Mouse (Mus musculus): ENCODE measurements around the gene Panx2. TPM values are rescaled to one million over a fixed set of nuclear protein-coding genes. Genes with fewer than 3 reads are reported as not detected.

Panx2 gene
- total and polyA plus RNA-seq, 3 experiments = not detected

GRCm38 (mm10) chr15:89102646-89103045, 43.1 kb downstream of the Panx2 start:
- dilution Hi-C loops (cut with MboI; ENCODE audit: extremely low pct_ligation_motif_present, extremely low pct_unique_long_range_greater_than_20kb, low sequenced_read_pairs) (no loop called here), in situ Hi-C loops (cut with MboI; ENCODE audit: low pct_ligation_motif_present, low pct_unique_long_range_greater_than_20kb, low sequenced_read_pairs) (loop anchor here (25.0 kb wide), 1 partner anchor 260 kb away; the partner anchor contains the start of genes Lmf2, Ncaph2 and Sco2)
- H3K9me3 ChIP-seq (replicated peaks; ENCODE audit: low read length) = no peaks in the 10 kb centered on the region
- no peak overlapping the region for H3K27ac ChIP-seq (ENCODE audit: insufficient read depth, low read depth)
- no peaks in the 10 kb centered on the region for H3K79me2 ChIP-seq (replicated peaks; ENCODE audit: control insufficient read depth, extremely low read depth, insufficient read depth, poor library complexity, severe bottlenecking)
- no peak overlapping the region for H3K4me2 ChIP-seq (ENCODE audit: insufficient read depth, low read depth, poor library complexity, severe bottlenecking)
- H3K36me3 ChIP-seq (replicated peaks in 1 of 2; ENCODE audit: control insufficient read depth in 1 of 2, insufficient read depth in 1 of 2, low read length in 1 of 2) = peaks cover 92 to 98% of the 10 kb centered on the region in 2 experiments
- no peak for TF ChIP-seq IRF4 (IDR thresholded peaks at IDR 0.05; ENCODE audit: low read depth, low read length)
- no peak for TF ChIP-seq JUND (conservative IDR thresholded peaks at IDR 0.05; ENCODE audit: low read depth, low read length)
- no peak for TF ChIP-seq SIN3A (IDR thresholded peaks at IDR 0.05; ENCODE audit: low read length)
- no peak for TF ChIP-seq MAFK (IDR thresholded peaks at IDR 0.05; ENCODE audit: insufficient replicate concordance, low read length)
- no peak overlapping the region for H3K9ac ChIP-seq (ENCODE audit: insufficient read depth, low read depth)
- H3K4me3 ChIP-seq (replicated peaks in 1 of 3; ENCODE audit: low read depth in 2 of 3, low read length in 2 of 3, poor library complexity in 1 of 3) = no peak overlapping the region
- no peaks in the 10 kb centered on the region for H3K27me3 ChIP-seq (replicated peaks)
- no peaks in the 10 kb centered on the region for H3K4me1 ChIP-seq (ENCODE audit: control insufficient read depth in 1 of 2, insufficient read depth in 2 of 2)
- DNase-seq (ENCODE audit: extremely low read depth) = no peak

- Histone ChIP-seq H3K27me3 (replicated peaks) (no peaks in the 10 kb centered on the region), H3K9me3 (replicated peaks; ENCODE audit: low read length) (no peaks in the 10 kb centered on the region), H3K4me1 (ENCODE audit: control insufficient read depth in 1 of 2, insufficient read depth in 2 of 2) (no peaks in the 10 kb centered on the region), H3K4me2 (ENCODE audit: insufficient read depth, low read depth, poor library complexity, severe bottlenecking) (no peak overlapping the region), H3K36me3 (replicated peaks in 1 of 2; ENCODE audit: control insufficient read depth in 1 of 2, insufficient read depth in 1 of 2, low read length in 1 of 2) (peaks cover 92 to 99% of the 10 kb centered on the region in 2 experiments), H3K4me3 (replicated peaks in 1 of 3; ENCODE audit: low read depth in 2 of 3, low read length in 2 of 3, poor library complexity in 1 of 3) (no peak overlapping the region), H3K79me2 (replicated peaks; ENCODE audit: control insufficient read depth, extremely low read depth, insufficient read depth, poor library complexity, severe bottlenecking) (no peaks in the 10 kb centered on the region), H3K9ac (ENCODE audit: insufficient read depth, low read depth) (no peak overlapping the region), H3K27ac (ENCODE audit: insufficient read depth, low read depth) (no peak overlapping the region)
- TF ChIP-seq RCOR1 (conservative IDR thresholded peaks at IDR 0.05; ENCODE audit: low read depth, low read length) (no peak), ZNF384 (IDR thresholded peaks at IDR 0.05; ENCODE audit: low read depth, low read length) (no peak)
- dilution Hi-C loops (cut with MboI; ENCODE audit: extremely low pct_ligation_motif_present, extremely low pct_unique_long_range_greater_than_20kb, low sequenced_read_pairs) = no loop called here
- DNase-seq (ENCODE audit: extremely low read depth) = no peak
- in situ Hi-C loops (cut with MboI; ENCODE audit: low pct_ligation_motif_present, low pct_unique_long_range_greater_than_20kb, low sequenced_read_pairs) = loop anchor here (25.0 kb wide), 1 partner anchor 258 kb away; the partner anchor contains the start of genes Lmf2, Ncaph2 and Sco2
These were observed 44.4 kb downstream of the Panx2 start for GRCm38 (mm10) chr15:89103921-89104320.

GRCm38 (mm10) chr15:89104425-89104824, 44.9 kb downstream of the Panx2 start:
- Histone ChIP-seq H3K4me3 (replicated peaks in 1 of 3; ENCODE audit: low read depth in 2 of 3, low read length in 2 of 3, poor library complexity in 1 of 3) (no peak overlapping the region), H3K79me2 (replicated peaks; ENCODE audit: control insufficient read depth, extremely low read depth, insufficient read depth, poor library complexity, severe bottlenecking) (no peaks in the 10 kb centered on the region), H3K27me3 (replicated peaks) (no peaks in the 10 kb centered on the region), H3K4me2 (ENCODE audit: insufficient read depth, low read depth, poor library complexity, severe bottlenecking) (no peak overlapping the region), H3K27ac (ENCODE audit: insufficient read depth, low read depth) (no peak overlapping the region), H3K9me3 (replicated peaks; ENCODE audit: low read length) (no peaks in the 10 kb centered on the region), H3K36me3 (replicated peaks in 1 of 2; ENCODE audit: control insufficient read depth in 1 of 2, insufficient read depth in 1 of 2, low read length in 1 of 2) (peaks cover 91 to 99% of the 10 kb centered on the region in 2 experiments), H3K9ac (ENCODE audit: insufficient read depth, low read depth) (no peak overlapping the region), H3K4me1 (ENCODE audit: control insufficient read depth in 1 of 2, insufficient read depth in 2 of 2) (no peaks in the 10 kb centered on the region)
- dilution Hi-C loops (cut with MboI; ENCODE audit: extremely low pct_ligation_motif_present, extremely low pct_unique_long_range_greater_than_20kb, low sequenced_read_pairs) (no loop called here), in situ Hi-C loops (cut with MboI; ENCODE audit: low pct_ligation_motif_present, low pct_unique_long_range_greater_than_20kb, low sequenced_read_pairs) (loop anchor here (25.0 kb wide), 1 partner anchor 258 kb away; the partner anchor contains the start of genes Lmf2, Ncaph2 and Sco2)
- TF ChIP-seq JUN (IDR thresholded peaks at IDR 0.05; ENCODE audit: insufficient read depth, low read depth, low read length) = no peak
- no peak for DNase-seq (ENCODE audit: extremely low read depth)
